Mouse (Mus musculus): ENCODE measurements around the gene Wnk2. TPM values are rescaled to one million over a fixed set of nuclear protein-coding genes. Genes with fewer than 3 reads are reported as not detected.

Gene Wnk2
- 15.0 and 17.0 TPM in 2 replicates for polyA plus RNA-seq (2015; fragmentation: Nextera tagmentation; extraction: Ambion mirVana)

- ATAC-seq, result peak; percentile 86
- Histone ChIP-seq H3K4me2 (peak within 1 kb of the TSS; percentile 94), H3K27me3 (peaks cover 13% of the 10 kb centered on the region; the same call in 1 of the 2 replicates), H3K36me3 (ENCODE audit: poor library complexity, severe bottlenecking) (0 out of 2 replicates have a peak, but pooled peaks cover under 1% of the 10 kb centered on the region), H3K9me3 (replicated peaks) (no peaks in the 10 kb centered on the region), H3K9ac (peak within 1 kb of the TSS; percentile 87), H3K27ac (peak within 1 kb of the TSS; percentile 90), H3K4me1 (peaks cover 38% of the 10 kb centered on the region), H3K4me3 (peak within 1 kb of the TSS; percentile 93)
- WGBS, result 0% methylated on average over 41 of the region's 43 CpGs
Measured at GRCm38 (mm10) chr13:49147858-49148226, at the start of gene Wnk2. Gene Wnk2, minus strand, starts transcription at chr13:49148014.

- ATAC-seq, result no peak
- WGBS, result 82% methylated on average over 6 of the region's 6 CpGs
- Histone ChIP-seq H3K27me3 (no peaks in the 10 kb centered on the region), H3K27ac (no peak overlapping the region), H3K4me1 (peaks cover 10% of the 10 kb centered on the region), H3K36me3 (ENCODE audit: poor library complexity, severe bottlenecking) (0 out of 2 replicates have a peak, but pooled peaks cover 3% of the 10 kb centered on the region), H3K4me3 (no peak overlapping the region), H3K4me2 (no peak overlapping the region), H3K9me3 (replicated peaks) (no peaks in the 10 kb centered on the region), H3K9ac (no peak overlapping the region)
Measured at GRCm38 (mm10) chr13:49196766-49197165, 49.0 kb upstream of the Wnk2 start.

GRCm38 (mm10) chr13:49196211-49196610 lies 48.4 kb upstream of the Wnk2 start:
- Histone ChIP-seq H3K4me3 (no peak overlapping the region), H3K36me3 (ENCODE audit: poor library complexity, severe bottlenecking) (0 out of 2 replicates have a peak, but pooled peaks cover 3% of the 10 kb centered on the region), H3K4me1 (peaks cover 15% of the 10 kb centered on the region), H3K9me3 (replicated peaks) (no peaks in the 10 kb centered on the region), H3K27ac (no peak overlapping the region), H3K4me2 (no peak overlapping the region), H3K27me3 (no peaks in the 10 kb centered on the region), H3K9ac (no peak overlapping the region)
- WGBS, result 83% methylated on average over 5 of the region's 5 CpGs
- no peak for ATAC-seq

- H3K9me3 ChIP-seq (replicated peaks), result no peaks in the 10 kb centered on the region
- no peak overlapping the region for H3K4me3 ChIP-seq
- no peaks in the 10 kb centered on the region for H3K27me3 ChIP-seq
- H3K4me1 ChIP-seq, result peaks cover 16% of the 10 kb centered on the region
- H3K27ac ChIP-seq, result no peak overlapping the region
- 0 out of 2 replicates have a peak, but pooled peaks cover 3% of the 10 kb centered on the region for H3K36me3 ChIP-seq (ENCODE audit: poor library complexity, severe bottlenecking)
- no peak overlapping the region for H3K9ac ChIP-seq
- 85% methylated on average over 7 of the region's 7 CpGs for whole genome bisulfite sequencing
- no peak overlapping the region for H3K4me2 ChIP-seq
- ATAC-seq, result no peak
Measured at GRCm38 (mm10) chr13:49195651-49196050, 47.8 kb upstream of the Wnk2 start.

- no peak overlapping the region for H3K9ac ChIP-seq
- 0 out of 2 replicates have a peak, but pooled peaks cover 3% of the 10 kb centered on the region for H3K36me3 ChIP-seq (ENCODE audit: poor library complexity, severe bottlenecking)
- no peak overlapping the region for H3K4me3 ChIP-seq
- peaks cover 16% of the 10 kb centered on the region for H3K4me1 ChIP-seq
- H3K27me3 ChIP-seq, result no peaks in the 10 kb centered on the region
- WGBS, result 97% methylated on average over 13 of the region's 13 CpGs
- ATAC-seq, result no peak
- no peak overlapping the region for H3K27ac ChIP-seq
- H3K9me3 ChIP-seq (replicated peaks), result no peaks in the 10 kb centered on the region
- H3K4me2 ChIP-seq, result no peak overlapping the region
Measured at GRCm38 (mm10) chr13:49194811-49195210, 47.0 kb upstream of the Wnk2 start.

GRCm38 (mm10) chr13:49193650-49194049 lies 45.8 kb upstream of the Wnk2 start:
- H3K36me3 ChIP-seq (ENCODE audit: poor library complexity, severe bottlenecking), result 0 out of 2 replicates have a peak, but pooled peaks cover 3% of the 10 kb centered on the region
- WGBS, result 95% methylated on average over 17 of the region's 17 CpGs
- no peak overlapping the region for H3K27ac ChIP-seq
- H3K4me3 ChIP-seq, result no peak overlapping the region
- peaks cover 18% of the 10 kb centered on the region for H3K4me1 ChIP-seq
- H3K27me3 ChIP-seq, result peaks cover 3% of the 10 kb centered on the region; the same call in 1 of the 2 replicates
- H3K9ac ChIP-seq, result no peak overlapping the region
- H3K4me2 ChIP-seq, result no peak overlapping the region
- no peaks in the 10 kb centered on the region for H3K9me3 ChIP-seq (replicated peaks)
- ATAC-seq, result no peak

- no peak for ATAC-seq
- Histone ChIP-seq H3K27ac (no peak overlapping the region; the same call in 1 of the 2 replicates), H3K27me3 (peaks cover 8% of the 10 kb centered on the region; the same call in 1 of the 2 replicates), H3K9me3 (replicated peaks) (no peaks in the 10 kb centered on the region), H3K36me3 (ENCODE audit: poor library complexity, severe bottlenecking) (0 out of 2 replicates have a peak, but pooled peaks cover 3% of the 10 kb centered on the region), H3K4me2 (no peak overlapping the region), H3K4me1 (peaks cover 30% of the 10 kb centered on the region), H3K9ac (no peak overlapping the region), H3K4me3 (no peak overlapping the region)
- WGBS, result 61% methylated on average over 16 of the region's 16 CpGs
Measured at GRCm38 (mm10) chr13:49192156-49192855, 44.5 kb upstream of the Wnk2 start.

GRCm38 (mm10) chr13:49191673-49192035 lies 43.8 kb upstream of the Wnk2 start:
- Histone ChIP-seq H3K27me3 (peaks cover 8% of the 10 kb centered on the region; the same call in 1 of the 2 replicates), H3K4me3 (no peak overlapping the region), H3K9me3 (replicated peaks) (no peaks in the 10 kb centered on the region), H3K4me2 (no peak overlapping the region), H3K9ac (0 out of 2 replicates have a peak overlapping the region, but pooled peaks have one; percentile 6), H3K27ac (no peak overlapping the region), H3K4me1 (peaks cover 35% of the 10 kb centered on the region), H3K36me3 (ENCODE audit: poor library complexity, severe bottlenecking) (0 out of 2 replicates have a peak, but pooled peaks cover 3% of the 10 kb centered on the region)
- ATAC-seq, result no peak
- 61% methylated on average over 5 of the region's 5 CpGs for WGBS

GRCm38 (mm10) chr13:49190876-49191672 lies 43.3 kb upstream of the Wnk2 start:
- no peak overlapping the region for H3K4me2 ChIP-seq
- H3K36me3 ChIP-seq (ENCODE audit: poor library complexity, severe bottlenecking), result 0 out of 2 replicates have a peak, but pooled peaks cover under 1% of the 10 kb centered on the region
- H3K4me3 ChIP-seq, result no peak overlapping the region
- no peaks in the 10 kb centered on the region for H3K9me3 ChIP-seq (replicated peaks)
- no peak overlapping the region for H3K27ac ChIP-seq
- no peak for ATAC-seq
- WGBS, result 90% methylated on average over 7 of the region's 7 CpGs
- H3K9ac ChIP-seq, result no peak overlapping the region
- H3K27me3 ChIP-seq, result peaks cover 8% of the 10 kb centered on the region; the same call in 1 of the 2 replicates
- H3K4me1 ChIP-seq, result peaks cover 39% of the 10 kb centered on the region

GRCm38 (mm10) chr13:49189970-49190870 lies 42.4 kb upstream of the Wnk2 start:
- 82% methylated on average over 12 of the region's 12 CpGs for WGBS
- no peak overlapping the region for H3K9ac ChIP-seq

GRCm38 (mm10) chr13:49188966-49189360 lies 41.1 kb upstream of the Wnk2 start:
- Histone ChIP-seq H3K9me3 (replicated peaks) (no peaks in the 10 kb centered on the region), H3K27me3 (peaks cover 8% of the 10 kb centered on the region; the same call in 1 of the 2 replicates), H3K4me2 (peak overlapping the region; percentile 99; the same call in 1 of the 2 replicates), H3K9ac (0 out of 2 replicates have a peak overlapping the region, but pooled peaks have one; percentile 2), H3K36me3 (ENCODE audit: poor library complexity, severe bottlenecking) (no peaks in the 10 kb centered on the region), H3K4me3 (no peak overlapping the region), H3K27ac (no peak overlapping the region), H3K4me1 (peaks cover 39% of the 10 kb centered on the region)
- WGBS, result 57% methylated on average over 2 of the region's 2 CpGs
- ATAC-seq, result no peak

More at GRCm38 (mm10) chr13:49189970-49190870, 42.4 kb upstream of the Wnk2 start:
- peaks cover 39% of the 10 kb centered on the region for H3K4me1 ChIP-seq
- peaks cover 8% of the 10 kb centered on the region; the same call in 1 of the 2 replicates for H3K27me3 ChIP-seq
- no peak overlapping the region for H3K27ac ChIP-seq
- no peak overlapping the region for H3K4me2 ChIP-seq
- no peaks in the 10 kb centered on the region for H3K9me3 ChIP-seq (replicated peaks)
- no peaks in the 10 kb centered on the region for H3K36me3 ChIP-seq (ENCODE audit: poor library complexity, severe bottlenecking)
- H3K4me3 ChIP-seq, result no peak overlapping the region
- no peak for ATAC-seq
